Mouse (Mus musculus) heart, embryonic 16.5 days (tissue): ENCODE results near the gene Myl6. TPM values are rescaled to one million over a fixed set of nuclear protein-coding genes. Genes with fewer than 3 reads are reported as not detected.

Source experiments
- ATAC-seq: fragments of 200-750 bp; cut with Nextera tagmentation; replicated peaks from 2 replicates; pipeline ENCODE4 v1.8.0; 2017; ENCODE audit warnings: moderate number of reproducible peaks; ENCODE audit not compliant: insufficient read depth, low FRiP score; ENCODE audit errors: extremely low read depth
- H3K27ac ChIP-seq: fragments of 300-500 bp; sonication (generic); 2 replicates; pipeline ENCODE4 v1.5.1; 2014; ENCODE audit warnings: mild to moderate bottlenecking, low read length, control low read depth, moderate library complexity
- H3K27me3 ChIP-seq: fragments of 300-500 bp; sonication (generic); 2 replicates; pipeline ENCODE4 v1.6.1; 2014; ENCODE audit warnings: low read length, mixed read lengths; ENCODE audit not compliant: control insufficient read depth, insufficient read depth
- H3K36me3 ChIP-seq: fragments of 300-500 bp; sonication (generic); 2 replicates; pipeline ENCODE4 v1.6.1; 2014; ENCODE audit not compliant: control insufficient read depth, insufficient read depth
- H3K4me1 ChIP-seq: fragments of 300-500 bp; sonication (generic); 2 replicates; pipeline ENCODE4 v1.6.1; 2014; ENCODE audit warnings: low read length, mixed read lengths; ENCODE audit not compliant: control insufficient read depth, insufficient read depth
- H3K4me2 ChIP-seq: fragments of 300-500 bp; sonication (generic); 2 replicates; pipeline ENCODE4 v1.6.1; 2014; ENCODE audit warnings: low read depth, mild to moderate bottlenecking, control low read depth, low read length
- H3K4me3 ChIP-seq: fragments of 300-500 bp; sonication (generic); 2 replicates; pipeline ENCODE4 v1.5.1; 2014; ENCODE audit warnings: mild to moderate bottlenecking, control low read depth, low read length
- H3K9ac ChIP-seq: fragments of 300-500 bp; sonication (generic); 2 replicates; pipeline ENCODE4 v1.6.1; 2014; ENCODE audit warnings: low read length, control low read depth
- H3K9me3 ChIP-seq: fragments of 300-500 bp; sonication (generic); replicated peaks from 2 replicates; pipeline ENCODE4 v1.6.1; 2016; ENCODE audit warnings: low read length; ENCODE audit not compliant: control insufficient read depth
- WGBS: fragments of 180-500 bp; shearing (Covaris S2); extraction: QIAGEN DNeasy Blood & Tissue Kit; methylation state at CpG from one replicate; pipeline ENCODE4 v1.1.7; 2014; 5-methylcytosine and 5-hydroxymethylcytosine counted together
- polyA plus RNA-seq: library from polyadenylated mRNA; unstranded; fragments of >200 nt; fragmentation: Nextera tagmentation; extraction: Ambion mirVana; gene quantifications from 2 replicates; pipeline ENCODE4 v1.2.1, GENCODE M21; 2015

The Myl6 gene
- polyA plus RNA-seq, 1 experiment from 2014 or later = 945 TPM

DNA sequence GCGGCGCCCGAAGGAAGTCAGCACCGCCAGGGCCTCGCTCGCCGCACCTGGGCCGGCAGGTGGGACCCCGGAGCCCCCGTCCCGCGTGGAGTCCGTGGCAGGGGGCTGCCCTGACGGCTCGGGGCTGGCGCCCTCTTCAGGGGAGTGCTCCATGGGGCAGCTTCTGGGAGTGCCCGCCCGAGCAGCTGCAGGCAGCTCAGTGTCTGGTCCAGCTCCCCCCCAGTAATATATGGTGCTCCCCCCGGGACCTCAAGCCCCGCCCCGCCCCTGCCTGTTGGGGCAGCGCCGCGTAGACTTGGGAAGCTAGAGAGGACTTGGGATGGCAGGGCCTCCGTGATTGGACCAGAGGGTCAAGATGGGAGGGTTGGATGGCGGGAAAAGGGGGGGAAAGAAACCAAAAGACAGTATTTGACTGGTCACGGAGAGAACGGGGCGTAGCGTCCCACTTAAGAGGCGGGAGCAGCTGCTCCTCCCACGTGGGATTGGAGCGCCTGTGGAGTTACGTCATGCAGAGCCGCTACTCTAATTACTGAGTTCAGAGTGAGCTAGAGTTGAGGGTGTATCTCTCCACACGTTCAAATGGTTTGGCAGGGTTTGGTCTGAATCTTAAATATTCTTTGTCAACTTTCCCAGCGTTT is 31.8 kb upstream of the Myl6 start, which contains the start of gene Esyt1:
Gene Esyt1 (minus strand): TSS at position 201 of the 638 bp plus-strand sequence.
- H3K9ac ChIP-seq = peak within 1 kb of the TSS; percentile 91
- ATAC-seq = peak; percentile 98
- H3K27me3 ChIP-seq = no peaks in the 10 kb centered on the region
- H3K4me1 ChIP-seq = peaks cover 7% of the 10 kb centered on the region
- WGBS = under 1% methylated on average over 37 of the region's 37 CpGs
- H3K27ac ChIP-seq = peak within 1 kb of the TSS; percentile 88
- peak within 1 kb of the TSS; percentile 99 for H3K4me2 ChIP-seq
- H3K36me3 ChIP-seq = peaks cover 9% of the 10 kb centered on the region
- peak within 1 kb of the TSS; percentile 95 for H3K4me3 ChIP-seq
- no peaks in the 10 kb centered on the region for H3K9me3 ChIP-seq

DNA sequence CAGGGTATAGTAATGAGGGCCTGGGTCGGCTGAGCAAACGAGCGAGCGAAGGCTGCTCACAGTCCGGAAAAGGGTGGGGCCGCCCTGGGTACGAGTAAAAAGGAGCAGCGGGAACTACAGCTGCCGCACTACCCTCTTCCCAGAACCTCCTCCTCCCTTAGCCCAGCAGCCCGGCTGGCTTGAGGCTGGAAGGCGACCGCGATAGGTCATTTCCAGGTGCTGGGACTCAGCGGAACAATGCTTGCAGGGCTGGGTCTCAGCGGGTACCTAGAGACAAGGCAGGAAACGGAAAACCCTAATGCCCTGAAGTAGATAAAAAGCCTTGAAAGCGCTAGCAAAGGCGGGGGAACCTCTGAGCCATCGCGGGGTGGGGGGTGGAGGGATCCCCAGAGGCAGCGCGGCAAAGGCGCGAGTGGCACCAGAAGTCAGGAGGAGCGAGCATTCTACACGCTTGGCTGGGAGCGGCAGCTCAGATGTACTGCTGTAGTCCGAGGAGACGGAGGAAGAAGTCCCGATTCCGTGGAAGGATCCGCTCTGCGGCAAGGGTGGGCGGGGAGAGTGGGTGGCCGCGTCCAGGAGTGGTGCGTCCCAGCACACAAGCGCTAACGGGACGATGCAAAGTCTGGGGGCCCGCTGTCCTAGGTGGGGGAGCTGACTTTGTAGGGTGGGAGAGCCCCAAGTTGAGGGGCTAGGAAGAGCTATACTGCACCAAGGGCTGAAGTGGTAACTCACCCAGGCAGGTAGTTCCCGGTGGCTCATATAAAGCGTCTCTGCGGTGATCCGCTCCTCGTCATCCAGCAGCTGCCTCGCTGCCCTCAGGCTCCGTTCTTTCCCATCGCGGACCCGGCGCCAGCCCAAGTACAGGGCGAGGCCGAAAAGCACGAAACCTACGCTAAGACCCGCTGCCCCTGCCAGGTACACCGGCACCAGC is 31.1 kb upstream of the Myl6 start:
- peaks cover 7% of the 10 kb centered on the region for H3K4me1 ChIP-seq
- peak overlapping the region; percentile 88 for H3K27ac ChIP-seq
- peaks cover 13% of the 10 kb centered on the region for H3K36me3 ChIP-seq
- peak overlapping the region; percentile 95 for H3K4me3 ChIP-seq
- H3K9ac ChIP-seq = peak overlapping the region; percentile 91
- peak overlapping the region; percentile 99 for H3K4me2 ChIP-seq
- under 1% methylated on average over 58 of the region's 58 CpGs for WGBS
- H3K9me3 ChIP-seq = no peaks in the 10 kb centered on the region
- no peaks in the 10 kb centered on the region for H3K27me3 ChIP-seq
- peak; percentile 20 for ATAC-seq

DNA sequence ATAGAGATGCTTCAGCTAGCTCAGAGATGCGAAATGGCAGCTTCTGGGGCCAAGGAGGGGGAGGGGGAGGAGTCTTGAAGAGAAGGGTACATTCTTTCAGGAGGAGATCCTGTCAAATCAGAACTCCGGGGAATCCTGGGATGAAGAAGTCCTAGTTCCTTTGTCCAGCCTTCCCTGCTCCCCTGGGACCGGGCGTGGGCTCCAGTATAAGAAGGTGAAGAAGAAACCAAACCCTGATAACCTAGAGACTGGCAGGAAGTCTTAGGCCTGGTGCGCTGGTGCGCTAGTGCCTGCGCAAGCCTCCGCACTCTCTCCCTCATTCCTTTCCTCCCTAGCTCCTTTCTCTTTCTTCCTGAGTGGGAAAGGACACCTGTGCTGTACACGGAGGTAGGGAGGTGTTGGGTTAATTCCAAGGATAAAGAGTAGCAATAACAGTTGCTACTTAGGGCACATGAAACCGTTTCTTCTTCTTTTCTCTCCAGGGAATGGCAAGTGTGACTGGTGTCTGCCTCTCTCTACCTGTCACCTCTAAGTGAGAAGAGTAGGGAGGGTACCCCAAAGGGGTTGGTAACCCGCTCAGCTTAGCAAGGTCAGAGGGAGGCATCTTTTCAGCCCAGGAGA is 30.3 kb upstream of the Myl6 start:
- peak overlapping the region; percentile 95 for H3K4me3 ChIP-seq
- peak overlapping the region; percentile 91 for H3K9ac ChIP-seq
- H3K36me3 ChIP-seq = peaks cover 15% of the 10 kb centered on the region
- H3K4me2 ChIP-seq = peak overlapping the region; percentile 99
- peaks cover 7% of the 10 kb centered on the region for H3K4me1 ChIP-seq
- WGBS = 40% methylated on average over 11 of the region's 11 CpGs
- H3K27ac ChIP-seq = peak overlapping the region; percentile 88
- no peak for ATAC-seq
- H3K27me3 ChIP-seq = no peaks in the 10 kb centered on the region
- H3K9me3 ChIP-seq = no peaks in the 10 kb centered on the region

DNA sequence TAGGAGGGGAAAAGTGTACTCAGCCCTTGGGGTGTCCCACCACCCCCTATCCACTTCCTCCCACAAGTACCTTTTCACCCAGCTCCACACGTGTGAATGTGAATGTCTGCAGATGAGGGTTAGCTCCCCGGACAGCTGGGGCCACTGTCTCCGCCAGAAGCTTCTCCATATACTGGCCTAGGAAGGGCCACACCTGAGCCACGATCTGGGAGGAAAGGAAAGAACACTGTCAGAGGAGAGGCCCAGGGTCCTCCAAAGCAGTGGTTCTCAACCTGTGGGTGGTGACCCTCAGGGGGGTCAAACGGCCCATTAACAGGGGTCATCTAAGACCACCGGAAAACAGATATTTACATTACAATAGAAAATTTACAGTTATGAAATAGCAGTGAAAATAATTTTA is 28.4 kb upstream of the Myl6 start:
- Histone ChIP-seq H3K36me3 (peaks cover 22% of the 10 kb centered on the region), H3K4me1 (peaks cover 7% of the 10 kb centered on the region), H3K9ac (no peak overlapping the region), H3K27me3 (no peaks in the 10 kb centered on the region), H3K4me3 (no peak overlapping the region), H3K27ac (no peak overlapping the region), H3K9me3 (no peaks in the 10 kb centered on the region), H3K4me2 (no peak overlapping the region)
- WGBS = 75% methylated on average over 6 of the region's 6 CpGs
- no peak for ATAC-seq

DNA sequence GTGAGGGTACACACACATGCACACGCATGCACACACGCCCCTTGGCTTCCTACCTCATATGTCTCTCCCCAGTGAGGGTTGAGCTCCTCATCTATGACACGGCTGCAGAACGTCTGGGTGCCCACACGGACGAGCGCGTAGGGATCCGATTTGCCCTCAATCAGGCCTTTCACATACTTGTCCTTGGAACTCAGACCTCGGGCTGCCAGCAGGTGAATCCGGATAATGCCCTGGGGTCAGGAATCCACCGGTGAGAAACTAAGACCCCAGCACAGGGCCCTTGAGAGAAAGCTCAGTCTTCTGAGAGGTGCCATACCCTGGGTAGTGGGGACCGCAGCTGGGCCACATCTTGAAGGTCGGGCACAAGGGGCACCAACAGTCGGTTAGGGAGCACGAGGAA is 26.6 kb upstream of the Myl6 start:
- Histone ChIP-seq H3K4me3 (no peak overlapping the region), H3K9ac (no peak overlapping the region), H3K4me1 (peaks cover 7% of the 10 kb centered on the region), H3K9me3 (no peaks in the 10 kb centered on the region), H3K4me2 (no peak overlapping the region), H3K27me3 (no peaks in the 10 kb centered on the region), H3K36me3 (peaks cover 37% of the 10 kb centered on the region), H3K27ac (no peak overlapping the region)
- no peak for ATAC-seq
- 87% methylated on average over 16 of the region's 16 CpGs for WGBS

DNA sequence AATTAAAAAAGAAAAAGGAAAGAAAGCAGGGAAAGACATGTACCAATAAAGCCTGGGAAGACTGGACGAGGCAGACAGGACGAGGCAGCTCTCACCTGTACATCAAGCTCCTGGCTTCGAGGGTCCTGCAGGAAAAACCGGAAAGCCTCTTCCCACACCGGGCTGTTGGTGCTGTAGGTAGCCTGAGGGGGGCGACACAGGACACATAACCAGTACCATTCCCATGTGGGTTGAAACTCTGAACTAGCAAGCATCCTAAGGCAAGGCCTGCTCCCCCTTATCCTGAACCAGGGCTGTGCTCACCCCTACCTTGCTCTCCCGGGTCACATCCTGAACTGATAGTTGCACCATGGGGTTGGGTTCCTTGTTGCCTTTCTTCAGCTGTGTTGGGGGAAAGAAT is 24.9 kb upstream of the Myl6 start:
- 0 out of 2 replicates have a peak, but pooled peaks have one; percentile 9 for ATAC-seq
- H3K27ac ChIP-seq = no peak overlapping the region
- no peaks in the 10 kb centered on the region for H3K9me3 ChIP-seq
- H3K4me2 ChIP-seq = no peak overlapping the region
- H3K27me3 ChIP-seq = no peaks in the 10 kb centered on the region
- H3K36me3 ChIP-seq = peaks cover 42% of the 10 kb centered on the region
- H3K4me3 ChIP-seq = no peak overlapping the region
- peaks cover under 1% of the 10 kb centered on the region; the same call in 1 of the 2 replicates for H3K4me1 ChIP-seq
- WGBS = 74% methylated on average over 7 of the region's 7 CpGs
- H3K9ac ChIP-seq = no peak overlapping the region

DNA sequence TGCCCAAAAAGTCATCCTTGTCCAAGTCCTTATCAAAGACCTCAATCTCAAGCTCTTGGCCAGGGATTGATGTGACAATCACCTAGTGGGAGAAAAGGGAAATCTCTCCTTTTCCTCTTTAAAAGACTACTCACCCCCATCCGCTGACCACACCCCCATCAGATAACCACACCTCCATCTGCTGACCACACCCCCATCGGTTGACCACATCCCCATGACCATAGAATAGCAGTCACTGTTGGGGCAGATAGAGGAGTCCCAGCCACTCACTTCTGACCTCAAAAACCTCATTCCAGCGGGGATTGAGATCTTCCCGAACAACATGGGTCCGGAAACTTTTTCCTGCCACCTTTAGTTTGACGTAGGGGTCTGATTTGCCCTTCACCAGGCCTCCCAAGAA is 22.7 kb upstream of the Myl6 start:
- Histone ChIP-seq H3K4me3 (no peak overlapping the region), H3K4me2 (no peak overlapping the region), H3K27me3 (no peaks in the 10 kb centered on the region), H3K27ac (no peak overlapping the region), H3K9me3 (no peaks in the 10 kb centered on the region), H3K36me3 (peaks cover 44% of the 10 kb centered on the region), H3K4me1 (no peaks in the 10 kb centered on the region), H3K9ac (no peak overlapping the region)
- WGBS = 43% methylated on average over 6 of the region's 6 CpGs
- ATAC-seq = no peak

DNA sequence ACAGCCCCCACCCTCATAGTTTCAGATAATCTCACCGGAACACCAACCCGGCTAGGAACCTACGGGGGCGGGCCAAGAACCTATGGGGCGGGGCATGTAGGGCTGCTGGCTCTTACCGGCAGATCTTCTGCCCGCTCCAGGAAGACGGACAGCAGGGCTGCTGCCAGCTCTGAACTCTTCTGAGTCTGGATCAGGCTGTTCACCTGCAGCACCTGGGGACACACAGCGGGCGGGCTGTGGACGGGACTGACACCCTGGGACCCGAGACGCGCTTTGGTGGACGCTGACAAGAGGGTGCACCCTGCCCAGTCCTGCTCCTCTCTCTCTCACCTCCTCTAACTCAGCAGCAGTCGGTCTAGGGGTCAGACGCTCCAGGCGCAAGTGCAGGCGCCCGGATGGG is 22.1 kb upstream of the Myl6 start:
- Histone ChIP-seq H3K4me2 (no peak overlapping the region), H3K9me3 (no peaks in the 10 kb centered on the region)
- no peak for ATAC-seq

More for the DNA sequence above, 22.1 kb upstream of the Myl6 start:
- Histone ChIP-seq H3K9ac (no peak overlapping the region), H3K4me3 (no peak overlapping the region), H3K36me3 (peaks cover 41% of the 10 kb centered on the region), H3K27ac (no peak overlapping the region), H3K27me3 (no peaks in the 10 kb centered on the region), H3K4me1 (no peaks in the 10 kb centered on the region)
- 51% methylated on average over 20 of the region's 20 CpGs for WGBS
